Mouse (Mus musculus): ENCODE results near the gene Zfp282.

Zfp282 gene

GRCm38 (mm10) chr6:47899416-47899815 is 22.4 kb downstream of the Zfp282 start:
- no peak for DNase-seq (ENCODE audit: low read depth, low spot score)

GRCm38 (mm10) chr6:47903587-47903986 is 26.6 kb downstream of the Zfp282 start:
- no peak for DNase-seq (ENCODE audit: low read depth, low spot score)

GRCm38 (mm10) chr6:47904361-47904760 is 27.4 kb downstream of the Zfp282 start:
- no peak for DNase-seq (ENCODE audit: low read depth, low spot score)

- no peak for DNase-seq (ENCODE audit: low read depth, low spot score)
Measured at GRCm38 (mm10) chr6:47904917-47905695, 28.1 kb downstream of the Zfp282 start.

GRCm38 (mm10) chr6:47906326-47906725 is 29.3 kb downstream of the Zfp282 start:
- DNase-seq (ENCODE audit: low read depth, low spot score) = no peak

GRCm38 (mm10) chr6:47909007-47909406 is 32.0 kb downstream of the Zfp282 start:
- no peak for DNase-seq (ENCODE audit: low read depth, low spot score)

GRCm38 (mm10) chr6:47911650-47912049 is 34.6 kb downstream of the Zfp282 start:
- no peak for DNase-seq (ENCODE audit: low read depth, low spot score)

GRCm38 (mm10) chr6:47912991-47913390 is 36.0 kb downstream of the Zfp282 start:
- DNase-seq (ENCODE audit: low read depth, low spot score) = no peak

- DNase-seq (ENCODE audit: low read depth, low spot score) = no peak
Measured at GRCm38 (mm10) chr6:47917051-47917450, 40.0 kb downstream of the Zfp282 start.

- no peak for DNase-seq (ENCODE audit: low read depth, low spot score)
Measured at GRCm38 (mm10) chr6:47918768-47919274, 41.8 kb downstream of the Zfp282 start.

- no peak for DNase-seq (ENCODE audit: low read depth, low spot score)
Measured at GRCm38 (mm10) chr6:47919646-47920446, 42.8 kb downstream of the Zfp282 start.

GRCm38 (mm10) chr6:47920447-47921340 is 43.7 kb downstream of the Zfp282 start, which contains the start of gene Zfp212:
Zfp212 (plus strand) TSS chr6:47920476.
- DNase-seq (ENCODE audit: low read depth, low spot score) = peak; percentile 91

GRCm38 (mm10) chr6:47942461-47942860 is 65.5 kb downstream of the Zfp282 start:
- DNase-seq (ENCODE audit: low read depth, low spot score) = no peak

- no peak for DNase-seq (ENCODE audit: low read depth, low spot score)
Measured at GRCm38 (mm10) chr6:47943021-47943691, 66.2 kb downstream of the Zfp282 start.

- no peak for DNase-seq (ENCODE audit: low read depth, low spot score)
Measured at GRCm38 (mm10) chr6:47943721-47944120, 66.7 kb downstream of the Zfp282 start.

- no peak for DNase-seq (ENCODE audit: low read depth, low spot score)
Measured at GRCm38 (mm10) chr6:47947388-47947787, 70.4 kb downstream of the Zfp282 start.

GRCm38 (mm10) chr6:47953191-47953726 is 76.3 kb downstream of the Zfp282 start, which contains the start of gene Zfp956:
Zfp956 (plus strand) TSS chr6:47953390.
- peak; percentile 91 for DNase-seq (ENCODE audit: low read depth, low spot score)

GRCm38 (mm10) chr6:47954425-47954824 is 77.4 kb downstream of the Zfp282 start:
- DNase-seq (ENCODE audit: low read depth, low spot score) = no peak

- DNase-seq (ENCODE audit: low read depth, low spot score) = no peak
Measured at GRCm38 (mm10) chr6:47957816-47958215, 80.8 kb downstream of the Zfp282 start.

All from telencephalon, adult 2 months (tissue).